Mouse (Mus musculus): ENCODE measurements around the gene Gm11077. TPM values are rescaled to one million over a fixed set of nuclear protein-coding genes. Genes with fewer than 3 reads are reported as not detected.

Gm11077 gene
- not detected in 2 replicates for polyA plus RNA-seq (2012; ENCODE audit: insufficient read depth, low replicate concordance)

DNA sequence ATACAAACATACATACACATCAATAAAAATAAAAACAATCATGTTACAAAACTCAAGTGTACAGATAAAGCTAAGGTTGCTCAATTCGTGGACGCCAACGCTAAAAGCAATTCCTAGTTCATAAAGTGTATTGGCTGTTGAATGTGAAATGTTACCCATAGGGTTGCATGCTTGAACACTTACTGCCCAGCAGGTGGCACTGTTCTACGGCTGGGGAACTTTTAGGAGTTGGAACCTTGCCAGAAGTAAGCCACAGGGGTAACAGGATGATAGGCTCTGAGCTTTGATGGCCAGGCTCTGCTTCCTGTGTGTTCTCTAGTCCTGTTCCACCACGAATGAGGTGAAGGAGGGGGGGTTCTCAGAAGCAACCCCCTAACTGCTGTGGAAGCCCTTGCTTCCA is at the start of gene Gm11077:
Gm11077 (plus strand) TSS at position 13 of the 400 bp plus-strand sequence.
- TF ChIP-seq FLI1 (IDR thresholded peaks at IDR 0.05; ENCODE audit: low read length) (no peak), GATA1 (IDR thresholded peaks at IDR 0.05; ENCODE audit: borderline replicate concordance, low read length) (no peak)
- no peaks in the 10 kb centered on the region for H3K36me3 ChIP-seq (replicated peaks; ENCODE audit: low read length)
- H3K4me3 ChIP-seq (replicated peaks) = no peak within 1 kb of the TSS
- no peaks in the 10 kb centered on the region; the same call in 1 of the 2 replicates for H3K4me1 ChIP-seq
- H3K9me3 ChIP-seq = peaks cover 19% of the 10 kb centered on the region
- H3K27me3 ChIP-seq (replicated peaks) = peaks cover 3% of the 10 kb centered on the region

DNA sequence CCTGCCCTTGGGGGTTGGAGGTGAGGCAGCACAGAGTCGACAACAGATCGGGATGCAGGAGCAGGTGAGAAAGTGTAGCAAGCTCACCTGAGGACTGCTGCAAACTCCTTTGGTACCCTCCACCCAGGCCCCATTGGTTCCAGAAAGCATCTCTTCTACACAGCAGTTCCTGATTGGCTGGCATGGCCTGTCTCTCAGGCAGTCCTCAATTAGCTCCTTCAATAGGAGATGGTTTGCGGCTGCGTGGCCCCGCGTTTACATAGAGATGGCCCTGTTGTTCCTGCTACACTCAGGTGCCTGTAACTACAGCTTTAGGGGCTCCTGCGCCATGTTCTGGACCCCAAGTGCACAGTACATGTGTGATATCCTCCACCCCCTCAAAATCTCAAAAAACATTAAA is 48.4 kb upstream of the Gm11077 start:
- peaks cover 20% of the 10 kb centered on the region for H3K4me1 ChIP-seq
- TF ChIP-seq GATA1 (IDR thresholded peaks at IDR 0.05; ENCODE audit: borderline replicate concordance, low read length) (no peak), FLI1 (IDR thresholded peaks at IDR 0.05; ENCODE audit: low read length) (no peak)
- H3K4me3 ChIP-seq (replicated peaks) = no peak overlapping the region
- H3K9me3 ChIP-seq = no peaks in the 10 kb centered on the region
- no peaks in the 10 kb centered on the region for H3K36me3 ChIP-seq (replicated peaks; ENCODE audit: low read length)
- H3K27me3 ChIP-seq (replicated peaks) = peaks cover 17% of the 10 kb centered on the region

DNA sequence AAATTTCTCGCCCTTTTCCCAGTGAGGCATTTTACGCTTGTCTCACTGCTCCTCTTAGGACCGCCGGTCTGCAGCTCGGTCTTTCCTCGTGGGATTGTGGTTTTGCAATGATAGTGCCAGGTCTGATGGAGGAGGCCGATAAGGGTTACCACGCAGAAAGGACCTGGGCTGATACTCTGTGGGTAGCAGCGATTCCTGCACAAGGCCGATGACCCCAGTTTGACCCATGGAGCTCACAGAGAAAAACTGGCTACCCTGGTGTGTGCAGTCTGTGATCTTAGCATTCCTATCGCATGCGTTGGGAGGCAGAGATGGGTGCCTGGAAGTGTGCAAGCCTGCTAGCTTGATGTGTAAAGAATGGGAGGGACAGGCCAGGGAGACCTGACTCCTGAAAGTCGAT is 46.3 kb upstream of the Gm11077 start:
- H3K27me3 ChIP-seq (replicated peaks) = peaks cover 12% of the 10 kb centered on the region
- H3K36me3 ChIP-seq (replicated peaks; ENCODE audit: low read length) = no peaks in the 10 kb centered on the region
- H3K9me3 ChIP-seq = no peaks in the 10 kb centered on the region
- peak overlapping the region; percentile 77 for H3K4me3 ChIP-seq (replicated peaks)
- H3K4me1 ChIP-seq = peaks cover 20% of the 10 kb centered on the region
- no peak for TF ChIP-seq GATA1 (IDR thresholded peaks at IDR 0.05; ENCODE audit: borderline replicate concordance, low read length)
- no peak for TF ChIP-seq FLI1 (IDR thresholded peaks at IDR 0.05; ENCODE audit: low read length)

DNA sequence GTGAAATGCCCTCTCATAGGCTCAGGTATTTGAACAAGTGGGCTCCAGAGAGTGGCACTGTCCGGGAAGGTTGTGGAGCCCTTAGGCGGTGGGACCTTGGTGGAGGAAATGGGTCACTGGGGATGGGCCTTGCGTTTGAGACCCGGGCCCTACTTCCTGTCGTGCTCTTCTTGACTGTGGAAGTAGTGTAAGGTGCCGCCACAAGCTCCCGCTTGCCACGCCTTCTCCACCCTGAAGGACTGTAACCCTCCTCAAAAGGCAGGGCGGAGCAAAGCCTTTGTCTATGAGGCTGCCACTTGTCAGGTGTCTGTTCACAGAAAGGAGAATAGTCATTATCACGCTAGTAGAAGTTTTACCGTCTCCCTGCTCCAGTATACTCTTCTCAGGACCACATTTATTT is 44.7 kb upstream of the Gm11077 start:
- Histone ChIP-seq H3K36me3 (replicated peaks; ENCODE audit: low read length) (no peaks in the 10 kb centered on the region), H3K27me3 (replicated peaks) (peaks cover 5% of the 10 kb centered on the region), H3K9me3 (no peaks in the 10 kb centered on the region), H3K4me1 (peaks cover 13% of the 10 kb centered on the region), H3K4me3 (replicated peaks) (no peak overlapping the region)
- TF ChIP-seq GATA1 (IDR thresholded peaks at IDR 0.05; ENCODE audit: borderline replicate concordance, low read length) = no peak
- TF ChIP-seq FLI1 (IDR thresholded peaks at IDR 0.05; ENCODE audit: low read length) = no peak

DNA sequence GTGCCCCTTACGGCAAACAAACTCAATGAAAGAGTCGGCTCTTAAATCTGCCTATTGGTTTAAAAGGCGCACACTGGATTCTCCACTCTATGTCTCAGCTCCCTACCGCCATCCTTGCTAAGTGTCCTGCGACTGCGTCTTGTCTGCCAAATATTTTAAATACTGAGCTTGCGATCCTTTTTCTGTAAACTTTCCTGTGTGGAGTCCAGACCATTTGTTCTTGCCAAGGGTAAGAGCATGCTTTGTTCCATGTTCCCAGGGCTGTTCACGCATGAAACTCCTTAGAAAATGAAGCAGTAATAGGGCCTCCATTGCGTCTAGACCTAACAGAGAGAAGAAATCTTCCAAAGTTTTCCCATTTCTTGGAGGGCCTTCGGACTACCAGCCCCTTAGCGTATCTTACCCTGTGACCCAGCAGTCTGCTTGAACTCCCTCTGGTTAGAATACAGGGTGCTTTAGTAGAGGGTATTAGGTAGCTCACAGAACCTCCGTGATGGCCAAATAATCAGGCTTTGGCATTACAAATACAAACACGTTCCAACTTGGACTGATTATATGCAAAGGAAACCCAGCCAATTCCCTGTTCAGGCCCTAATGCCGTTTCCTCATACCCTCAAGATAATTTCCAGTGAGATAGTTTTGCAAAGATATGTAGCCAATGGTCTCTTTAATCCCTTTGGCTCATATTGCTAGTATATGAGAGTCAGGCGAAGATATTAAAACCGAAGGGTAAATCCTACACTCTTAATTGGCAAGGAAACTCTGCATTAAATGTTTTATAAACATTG is 39.3 kb upstream of the Gm11077 start:
- Histone ChIP-seq H3K27me3 (replicated peaks) (no peaks in the 10 kb centered on the region), H3K4me3 (replicated peaks) (no peak overlapping the region), H3K4me1 (no peaks in the 10 kb centered on the region), H3K9me3 (peaks cover 5% of the 10 kb centered on the region; the same call in 1 of the 2 replicates), H3K36me3 (replicated peaks; ENCODE audit: low read length) (no peaks in the 10 kb centered on the region)
- no peak for TF ChIP-seq GATA1 (IDR thresholded peaks at IDR 0.05; ENCODE audit: borderline replicate concordance, low read length)
- TF ChIP-seq FLI1 (IDR thresholded peaks at IDR 0.05; ENCODE audit: low read length) = no peak

DNA sequence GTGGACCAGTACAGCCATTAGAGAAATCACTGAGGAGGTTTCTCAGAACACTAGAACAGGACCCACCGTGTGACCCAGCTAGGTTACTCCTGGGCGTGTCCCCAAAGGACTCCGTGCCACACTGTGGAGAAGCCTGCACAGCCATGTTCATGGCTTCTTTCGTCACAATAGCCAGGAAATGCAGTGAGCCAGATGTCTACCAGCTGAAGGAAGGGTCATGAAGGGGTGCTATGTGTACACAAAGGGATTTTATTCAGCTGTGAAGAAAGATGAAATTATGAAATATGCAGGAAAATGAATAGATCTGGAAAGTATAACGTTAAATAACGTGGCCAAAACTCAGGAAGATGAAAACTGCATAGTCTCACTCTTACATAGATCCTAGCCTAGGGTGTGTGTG is 36.9 kb upstream of the Gm11077 start:
- peaks cover 5% of the 10 kb centered on the region; the same call in 1 of the 2 replicates for H3K9me3 ChIP-seq
- TF ChIP-seq GATA1 (IDR thresholded peaks at IDR 0.05; ENCODE audit: borderline replicate concordance, low read length) (no peak), FLI1 (IDR thresholded peaks at IDR 0.05; ENCODE audit: low read length) (no peak)
- H3K4me1 ChIP-seq = no peaks in the 10 kb centered on the region
- H3K4me3 ChIP-seq (replicated peaks) = no peak overlapping the region
- no peaks in the 10 kb centered on the region for H3K27me3 ChIP-seq (replicated peaks)
- H3K36me3 ChIP-seq (replicated peaks; ENCODE audit: low read length) = no peaks in the 10 kb centered on the region

DNA sequence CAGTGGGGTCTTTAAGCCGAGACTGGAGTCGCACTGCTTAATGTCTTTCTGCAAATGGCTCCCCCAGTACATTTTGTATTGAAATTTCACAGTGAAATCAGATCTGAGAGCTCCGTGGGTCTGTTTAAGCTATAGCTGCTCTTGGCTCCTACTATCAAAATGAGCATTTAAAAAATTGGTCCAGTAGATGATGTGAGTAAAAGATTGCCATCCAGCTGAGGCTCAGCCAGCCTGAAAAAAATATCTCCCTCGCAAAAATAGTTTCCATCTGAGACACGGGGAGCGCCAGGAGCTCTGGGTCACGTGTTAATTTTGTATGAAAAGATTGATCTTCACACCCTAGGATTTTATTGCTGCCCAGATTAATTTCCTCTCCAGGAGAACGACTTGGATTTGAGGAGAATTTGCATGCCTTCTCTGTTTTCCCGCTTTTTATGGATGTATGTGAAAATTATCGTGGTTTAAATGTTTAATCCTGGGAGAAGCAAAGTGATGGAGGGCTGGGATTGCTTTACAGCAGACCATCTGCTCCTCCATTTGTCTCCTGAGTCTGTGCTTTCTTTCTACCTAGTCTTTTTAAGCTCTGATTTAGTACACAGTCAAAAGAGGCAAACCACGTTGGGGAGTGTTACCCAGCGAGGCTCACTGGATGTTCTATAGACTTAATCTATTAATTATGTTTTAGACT is 32.7 kb upstream of the Gm11077 start:
- Histone ChIP-seq H3K27me3 (replicated peaks) (no peaks in the 10 kb centered on the region), H3K36me3 (replicated peaks; ENCODE audit: low read length) (no peaks in the 10 kb centered on the region), H3K4me1 (no peaks in the 10 kb centered on the region), H3K4me3 (replicated peaks) (no peak overlapping the region), H3K9me3 (peaks cover 16% of the 10 kb centered on the region)
- TF ChIP-seq GATA1 (IDR thresholded peaks at IDR 0.05; ENCODE audit: borderline replicate concordance, low read length) = no peak
- no peak for TF ChIP-seq FLI1 (IDR thresholded peaks at IDR 0.05; ENCODE audit: low read length)

DNA sequence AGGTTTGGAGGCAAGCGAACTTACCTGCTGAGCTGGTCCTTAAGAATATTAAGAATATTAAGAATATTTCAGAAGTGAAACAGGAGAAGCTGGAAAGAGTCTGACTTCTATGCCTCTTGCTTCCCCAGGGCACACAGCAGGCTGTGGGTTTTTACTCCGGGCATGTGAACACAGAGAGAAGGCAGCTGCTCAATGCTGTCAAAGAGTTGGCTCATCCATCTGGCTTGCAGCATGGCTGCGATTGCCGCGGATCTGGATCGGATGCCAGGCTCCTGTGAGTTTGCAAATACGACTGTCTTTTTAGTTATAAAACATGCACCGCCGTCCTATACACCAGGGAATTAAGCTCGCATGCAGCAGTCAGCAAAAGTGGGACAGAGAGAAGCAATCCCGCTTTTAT is 31.1 kb upstream of the Gm11077 start:
- Histone ChIP-seq H3K36me3 (replicated peaks; ENCODE audit: low read length) (no peaks in the 10 kb centered on the region), H3K4me1 (no peaks in the 10 kb centered on the region), H3K27me3 (replicated peaks) (no peaks in the 10 kb centered on the region), H3K4me3 (replicated peaks) (no peak overlapping the region), H3K9me3 (peaks cover 28% of the 10 kb centered on the region)
- TF ChIP-seq GATA1 (IDR thresholded peaks at IDR 0.05; ENCODE audit: borderline replicate concordance, low read length) (no peak), FLI1 (IDR thresholded peaks at IDR 0.05; ENCODE audit: low read length) (no peak)

DNA sequence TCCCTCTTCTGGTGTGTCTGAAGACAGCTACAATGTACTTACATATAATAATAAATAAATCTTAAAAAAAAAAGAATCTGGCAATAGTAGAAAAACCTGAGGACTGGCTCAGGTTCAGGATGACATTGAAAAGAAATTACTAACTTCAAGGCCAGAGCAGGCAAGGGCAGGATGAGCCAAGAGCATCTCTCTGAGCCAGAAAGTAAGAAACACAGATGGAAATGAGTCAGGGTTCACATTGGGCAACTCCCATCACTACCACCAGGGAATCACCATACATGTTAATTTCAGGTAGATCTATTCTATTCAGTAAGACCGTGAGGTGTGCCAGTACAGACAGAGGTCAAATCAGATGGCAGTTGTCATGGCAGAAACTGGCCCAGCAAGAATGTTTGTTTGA is 30.5 kb upstream of the Gm11077 start:
- no peak overlapping the region for H3K4me3 ChIP-seq (replicated peaks)
- no peaks in the 10 kb centered on the region for H3K27me3 ChIP-seq (replicated peaks)
- no peaks in the 10 kb centered on the region for H3K4me1 ChIP-seq
- peaks cover 29% of the 10 kb centered on the region for H3K9me3 ChIP-seq
- no peak for TF ChIP-seq GATA1 (IDR thresholded peaks at IDR 0.05; ENCODE audit: borderline replicate concordance, low read length)
- no peak for TF ChIP-seq FLI1 (IDR thresholded peaks at IDR 0.05; ENCODE audit: low read length)
- H3K36me3 ChIP-seq (replicated peaks; ENCODE audit: low read length) = no peaks in the 10 kb centered on the region

DNA sequence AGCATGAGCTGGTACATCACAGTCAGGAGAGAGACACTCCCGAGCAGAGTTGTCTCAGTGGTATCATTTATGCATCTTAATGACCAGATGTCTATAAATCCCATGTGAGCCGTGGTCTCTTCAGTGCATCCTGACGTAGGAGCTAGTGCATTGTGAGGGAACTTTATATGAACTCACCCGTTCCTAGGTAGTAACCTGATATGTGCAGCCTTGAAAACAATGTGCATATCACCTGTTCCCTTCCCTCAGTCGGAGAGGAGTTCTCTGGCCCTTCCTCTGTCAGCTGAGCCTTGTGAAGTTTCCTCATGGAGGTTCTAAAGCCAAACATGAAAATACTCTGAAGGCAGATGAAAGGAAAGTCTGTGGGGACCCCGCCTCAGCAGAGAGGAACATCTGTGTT is 27.8 kb upstream of the Gm11077 start:
- TF ChIP-seq GATA1 (IDR thresholded peaks at IDR 0.05; ENCODE audit: borderline replicate concordance, low read length) (no peak), FLI1 (IDR thresholded peaks at IDR 0.05; ENCODE audit: low read length) (no peak)
- peaks cover 41% of the 10 kb centered on the region for H3K9me3 ChIP-seq
- no peak overlapping the region for H3K4me3 ChIP-seq (replicated peaks)
- H3K4me1 ChIP-seq = no peaks in the 10 kb centered on the region
- H3K27me3 ChIP-seq (replicated peaks) = no peaks in the 10 kb centered on the region
- H3K36me3 ChIP-seq (replicated peaks; ENCODE audit: low read length) = no peaks in the 10 kb centered on the region

Data from megakaryocyte, embryonic 14.5 days (primary cell).